Mouse (Mus musculus) urinary bladder, postnatal 25 days (tissue): ENCODE measurements around the gene Cox20.
"Not testable (repeated sequence)": the region's sequence is repeated elsewhere in the genome, so short reads cannot be mapped to it uniquely, and the experiment has no call there.

Experiments used
- DNase-seq: peaks from one replicate; pipeline ENCODE4 v3.0.0; 2022; ENCODE audit warnings: low spot score

Cox20 gene

DNA sequence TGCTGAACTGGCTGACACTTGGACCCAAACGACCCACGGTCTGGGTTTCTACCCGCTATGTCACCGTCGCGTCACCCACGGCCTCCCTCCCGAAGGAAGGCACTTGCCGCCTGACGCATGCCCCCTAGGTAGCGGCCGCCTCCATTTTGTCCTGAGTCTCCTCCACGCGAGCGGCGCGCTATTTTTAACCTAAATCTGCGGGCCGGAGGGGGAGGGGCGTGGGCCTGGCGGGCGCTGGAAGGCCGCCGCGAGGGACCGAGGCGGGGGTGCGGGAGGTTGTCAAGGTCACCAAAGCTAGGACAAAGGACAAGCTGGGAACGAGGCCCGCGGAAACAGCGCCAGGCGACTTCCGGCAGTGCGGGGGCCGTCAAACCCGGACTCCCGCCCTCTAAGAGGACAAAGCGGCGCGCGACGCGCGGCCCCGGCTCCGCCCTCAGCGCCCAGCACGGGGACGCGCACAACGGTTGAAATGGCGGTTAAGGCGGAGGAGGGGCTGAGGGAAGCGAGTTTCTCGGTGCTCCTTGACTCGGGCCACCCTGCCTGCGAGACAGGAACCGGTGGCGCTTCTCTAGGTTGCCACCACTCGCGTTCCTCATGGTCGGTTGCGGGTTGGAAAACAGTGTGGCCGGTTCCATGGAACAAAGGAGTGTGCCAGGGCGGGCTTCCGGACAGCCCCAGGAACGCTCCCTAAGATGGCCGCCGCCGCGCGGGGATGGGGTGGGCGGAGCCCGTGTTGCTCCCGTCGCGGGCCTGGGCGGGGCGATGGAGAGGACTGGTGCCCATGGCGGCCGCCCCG, at the start of gene Cox20:
TSS of gene Cox20 (plus strand) at position 742 of the 796 bp plus-strand sequence.
- DNase-seq: peak; percentile 96

DNA sequence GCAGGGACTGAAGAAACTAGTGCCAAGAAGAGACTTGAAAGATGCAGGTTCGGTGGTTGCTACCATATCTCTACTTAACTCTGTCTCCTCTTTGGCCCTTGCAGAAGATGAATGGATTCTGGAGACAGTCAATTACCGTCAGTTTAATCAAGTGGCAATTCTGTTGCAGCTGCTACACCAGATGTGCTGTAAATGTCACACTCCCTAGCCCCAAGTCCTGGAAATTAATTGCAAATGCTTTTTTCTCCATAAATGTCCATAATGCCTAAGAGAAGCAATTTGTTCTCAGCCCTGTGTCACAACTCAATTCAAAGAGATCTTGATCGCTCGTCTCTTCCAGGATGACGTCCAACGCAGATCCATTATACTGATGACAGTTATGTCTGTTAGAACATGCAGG, 48.3 kb upstream of the Cox20 start:
- DNase-seq: no peak

DNA sequence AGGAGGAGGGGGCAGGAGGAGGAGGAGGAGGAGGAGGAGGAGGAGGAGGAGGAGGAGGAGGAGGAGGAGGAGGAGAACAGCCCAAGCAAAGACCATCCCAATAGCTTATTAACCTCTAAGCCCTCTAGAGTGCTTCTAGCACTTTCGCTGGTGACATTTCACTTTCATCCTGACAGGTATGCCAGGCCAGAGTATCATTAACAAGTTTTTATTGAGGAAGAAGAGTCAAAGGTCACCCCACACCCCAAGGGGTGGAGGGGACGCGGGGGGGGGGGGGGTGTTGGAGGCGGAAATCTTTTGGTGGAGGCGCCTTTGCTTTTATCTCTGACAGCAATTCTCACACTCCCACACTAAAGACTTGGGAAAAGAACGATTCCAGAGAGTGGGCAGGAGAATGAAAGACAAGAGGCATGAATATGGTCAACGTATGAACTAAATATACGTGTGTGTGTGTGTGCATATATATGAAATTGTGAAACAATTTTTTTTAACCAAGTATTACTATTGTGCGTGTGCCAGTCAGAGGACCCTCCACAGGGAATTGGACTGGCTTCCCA, 43.7 kb upstream of the Cox20 start:
- DNase-seq: no peak

DNA sequence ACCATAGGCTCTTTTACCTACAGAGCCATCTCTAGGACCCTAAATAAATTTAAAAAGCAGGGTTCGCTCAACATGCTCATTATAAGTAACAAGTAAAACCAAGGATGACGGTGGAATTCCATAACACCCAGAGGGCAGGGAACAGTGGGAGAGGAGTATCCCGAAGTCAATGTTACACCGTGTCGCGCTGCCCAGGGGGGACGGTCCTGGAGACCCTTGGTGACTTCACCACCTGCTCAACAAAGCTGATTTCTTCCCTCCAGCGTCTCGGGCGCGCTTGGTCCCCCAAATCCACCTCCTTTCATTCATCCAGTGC, 43.2 kb upstream of the Cox20 start:
- DNase-seq: no peak

DNA sequence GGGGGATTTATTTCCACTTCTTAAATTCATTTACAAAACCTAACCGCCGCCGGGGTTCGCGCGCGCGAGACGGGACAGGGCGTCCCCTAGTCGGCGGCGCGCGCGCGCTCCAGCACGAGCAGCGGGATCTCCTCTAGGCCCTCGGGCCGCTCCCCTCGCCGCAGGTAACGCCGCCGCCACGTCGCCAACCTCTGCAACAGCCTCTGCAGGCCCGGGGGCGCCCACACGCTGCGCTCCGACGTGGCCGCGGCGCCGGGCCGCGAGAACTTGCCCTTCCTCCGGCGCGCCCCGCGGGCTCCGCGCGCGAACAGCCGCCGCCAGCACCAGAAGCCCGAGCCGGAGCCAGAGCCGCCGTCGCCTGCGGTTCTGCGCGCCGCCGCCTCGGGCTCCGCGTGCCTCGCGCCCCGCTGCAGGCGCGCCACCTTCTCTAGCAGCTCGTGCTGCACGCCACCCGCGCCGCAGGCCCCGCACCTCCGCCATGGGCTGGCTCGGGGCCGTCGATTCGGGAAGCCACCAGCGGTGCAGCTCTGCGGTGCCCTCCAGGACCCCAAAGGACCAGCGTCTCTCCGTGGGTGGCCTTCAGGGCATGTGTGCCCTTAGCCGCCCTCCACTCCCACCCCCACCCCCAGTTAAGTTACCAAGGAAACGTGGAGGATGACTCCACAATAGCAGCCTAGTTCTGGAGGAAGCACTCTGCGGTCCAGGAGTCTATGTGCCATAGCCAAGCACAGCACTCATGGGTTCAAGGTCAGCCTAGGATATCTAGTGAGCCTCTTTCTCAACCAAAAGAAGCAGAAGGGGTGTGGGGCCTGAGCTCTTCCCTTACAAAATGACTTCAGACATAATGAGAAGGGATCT, 42.6 kb upstream of the Cox20 start:
- DNase-seq: peak; percentile 37

DNA sequence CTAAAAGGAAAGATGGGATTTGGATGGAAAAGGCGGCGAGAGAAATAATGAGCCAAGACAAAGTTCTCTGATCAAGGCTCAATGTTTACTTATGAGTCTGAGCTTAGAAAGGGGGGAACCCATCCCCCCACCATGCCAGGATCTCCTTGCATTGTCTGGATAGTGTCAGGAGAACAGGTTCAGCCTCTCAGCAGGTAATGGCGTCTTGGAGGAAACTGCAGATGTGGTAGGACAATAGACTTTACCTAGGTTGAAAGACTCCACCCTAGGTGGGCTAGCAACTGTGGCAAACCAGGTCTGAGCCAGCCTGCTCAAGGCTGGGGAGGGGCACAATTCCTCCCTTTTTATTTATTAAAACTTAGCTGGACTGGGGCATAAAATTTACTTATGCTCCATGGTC, 35.6 kb upstream of the Cox20 start:
- not testable (repeated sequence) for DNase-seq

DNA sequence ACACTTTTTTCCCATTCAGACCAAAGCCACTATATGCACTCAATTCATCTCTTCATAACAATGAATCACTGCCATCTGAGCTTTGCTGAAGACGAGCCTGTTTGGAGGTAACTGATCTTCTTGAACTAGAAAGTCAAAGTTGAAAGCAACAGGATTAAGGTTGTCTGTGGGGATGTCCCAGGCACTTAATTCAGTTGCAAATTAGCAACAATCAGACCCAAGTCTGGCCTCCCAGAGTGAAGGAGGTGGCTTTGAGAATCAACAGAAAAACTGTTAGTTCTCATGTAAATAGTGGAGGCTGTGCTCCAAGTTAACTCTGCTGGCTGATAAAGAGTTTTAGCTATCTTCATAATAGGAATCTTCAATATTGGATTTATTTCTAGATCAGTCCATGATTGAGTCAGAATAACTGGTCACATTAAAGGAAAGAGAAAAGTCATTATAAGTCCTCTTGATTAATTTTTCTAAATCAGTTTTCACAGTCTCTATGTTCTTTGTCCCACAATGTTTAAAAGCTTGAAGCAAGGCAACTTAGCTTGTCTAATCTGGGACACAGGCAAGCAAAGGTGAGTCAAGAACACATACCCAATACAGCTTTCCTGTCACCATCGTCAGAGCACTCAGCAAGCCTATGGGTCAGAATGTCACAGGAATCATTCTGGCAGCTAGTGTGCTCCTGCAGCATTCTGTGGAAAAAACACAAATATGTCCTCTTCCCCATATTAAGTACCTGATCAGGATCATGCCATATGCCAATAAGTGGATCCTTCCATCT, 34.8 kb upstream of the Cox20 start:
- no peak for DNase-seq

DNA sequence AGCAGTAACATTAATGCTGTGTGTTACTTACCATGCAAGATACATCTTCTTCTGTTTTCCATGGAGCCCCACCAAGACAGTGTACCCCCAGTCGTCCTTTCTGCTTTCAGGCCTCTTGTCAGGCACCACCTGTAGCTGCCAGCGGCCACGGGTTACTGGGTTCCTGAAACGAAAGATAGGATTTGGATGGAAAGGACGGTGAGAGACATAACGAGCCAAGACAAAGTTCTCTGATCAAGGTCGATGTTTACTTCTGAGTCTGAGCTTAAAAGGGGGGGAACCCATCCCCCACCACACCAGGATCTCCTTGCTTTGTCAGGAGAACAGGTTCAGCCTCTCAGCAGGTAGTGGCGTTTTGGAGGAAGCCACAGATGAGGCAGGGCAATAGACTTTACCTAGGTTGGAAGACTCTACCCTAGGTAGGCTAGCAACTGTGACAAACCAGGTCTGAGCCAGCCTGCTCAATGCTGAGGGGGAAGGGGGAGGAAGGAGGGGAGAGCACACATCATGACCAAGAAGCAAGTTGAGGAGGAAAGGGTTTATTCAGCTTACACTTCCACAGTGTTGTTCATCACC, 31.2 kb upstream of the Cox20 start:
- DNase-seq: no peak

DNA sequence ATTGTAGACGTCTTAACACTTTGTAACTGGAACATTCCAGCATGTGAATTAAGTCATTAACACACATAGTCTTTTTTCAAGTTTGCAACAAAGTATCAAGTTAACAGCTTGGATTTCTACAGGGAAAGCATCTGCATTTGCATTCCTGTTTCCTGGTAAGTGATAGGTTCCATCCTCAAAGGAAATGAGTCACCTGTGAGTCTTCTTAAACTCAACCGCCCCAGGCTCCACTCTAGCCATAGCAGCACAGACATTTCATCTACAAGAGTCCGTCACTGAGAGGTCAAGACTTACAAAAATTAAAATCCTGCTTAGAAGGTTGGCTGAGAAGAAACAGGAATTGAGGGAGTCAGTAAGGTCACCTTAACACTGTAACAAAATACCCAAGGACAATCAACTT, 27.2 kb upstream of the Cox20 start:
- no peak for DNase-seq

DNA sequence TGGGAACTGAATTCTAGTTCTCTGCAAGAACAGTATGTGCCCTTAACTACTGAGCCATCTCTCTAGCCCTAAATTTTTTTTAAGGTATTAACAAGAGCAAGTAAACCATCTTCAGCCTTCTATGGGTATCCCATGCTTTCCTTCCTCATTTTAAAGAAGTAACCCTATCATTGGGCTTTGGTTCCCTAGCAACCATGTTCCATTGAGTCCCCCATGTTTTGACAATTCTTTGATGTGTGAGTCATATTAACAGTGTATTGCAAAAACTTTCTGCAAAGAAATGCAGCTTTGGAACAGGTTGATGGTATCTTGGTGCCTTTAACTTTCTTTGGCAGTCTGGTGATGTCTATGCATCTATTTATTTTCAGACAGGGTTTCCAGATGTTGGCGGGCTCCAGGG, 24.9 kb upstream of the Cox20 start:
- no peak for DNase-seq

DNA sequence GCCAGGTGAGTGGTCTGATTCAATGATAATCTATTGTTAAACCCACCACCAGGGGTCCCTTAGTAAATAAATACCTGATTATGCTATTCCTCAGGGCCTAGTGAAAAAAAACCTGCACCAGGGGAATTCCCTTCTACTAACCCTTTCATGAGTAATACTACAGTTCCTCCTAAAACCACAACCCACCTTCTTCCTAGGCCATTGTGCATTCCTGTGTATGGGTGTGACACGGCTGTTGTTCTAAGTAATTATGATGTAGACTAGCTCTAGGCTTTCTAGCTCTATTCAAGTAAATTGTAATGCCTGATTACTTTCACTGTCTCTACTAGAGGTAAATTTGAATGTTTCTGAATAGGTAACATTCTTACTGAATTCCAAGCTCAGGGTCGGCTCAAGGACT, 17.7 kb upstream of the Cox20 start:
- DNase-seq: not testable (repeated sequence)

DNA sequence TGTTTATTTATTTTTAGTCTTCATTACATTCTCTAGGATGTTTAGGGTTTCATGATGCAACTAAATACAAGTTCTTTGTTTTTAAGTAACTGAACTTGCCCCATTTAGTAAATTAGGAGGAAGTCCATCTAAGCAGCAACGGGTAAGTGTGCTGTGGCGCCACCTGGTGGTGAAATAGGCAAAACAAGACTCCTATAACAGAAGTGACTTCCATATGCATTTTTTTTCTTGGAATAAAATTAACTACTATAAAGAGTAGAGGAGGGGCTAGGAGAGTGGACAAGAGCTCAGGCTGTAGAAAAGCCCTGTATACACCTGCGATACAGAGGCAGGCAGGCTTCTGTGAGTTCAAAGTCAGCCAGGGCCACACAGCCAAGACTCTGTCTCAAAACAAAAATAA, 15.5 kb upstream of the Cox20 start:
- peak; percentile 79 for DNase-seq

DNA sequence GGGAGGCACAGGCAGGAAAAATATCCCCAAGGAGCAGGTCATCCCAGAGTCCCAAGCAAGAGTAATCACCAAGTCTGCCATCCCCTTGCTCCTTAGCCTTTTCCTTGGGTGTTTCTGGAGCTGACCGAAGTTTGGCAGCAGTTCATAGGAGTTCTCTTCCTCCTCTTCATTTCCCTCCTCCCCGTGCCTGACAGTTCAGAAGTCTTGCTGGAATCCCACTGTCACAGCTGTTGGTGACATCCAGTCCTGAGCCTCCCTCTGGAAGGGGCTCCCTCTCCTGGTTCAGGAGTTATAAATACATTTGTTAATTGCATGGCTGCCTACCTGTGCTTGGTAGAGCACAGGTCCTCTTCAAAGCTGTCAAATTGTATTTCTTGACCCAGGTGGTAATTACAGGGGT, 9.4 kb upstream of the Cox20 start:
- DNase-seq: no peak

DNA sequence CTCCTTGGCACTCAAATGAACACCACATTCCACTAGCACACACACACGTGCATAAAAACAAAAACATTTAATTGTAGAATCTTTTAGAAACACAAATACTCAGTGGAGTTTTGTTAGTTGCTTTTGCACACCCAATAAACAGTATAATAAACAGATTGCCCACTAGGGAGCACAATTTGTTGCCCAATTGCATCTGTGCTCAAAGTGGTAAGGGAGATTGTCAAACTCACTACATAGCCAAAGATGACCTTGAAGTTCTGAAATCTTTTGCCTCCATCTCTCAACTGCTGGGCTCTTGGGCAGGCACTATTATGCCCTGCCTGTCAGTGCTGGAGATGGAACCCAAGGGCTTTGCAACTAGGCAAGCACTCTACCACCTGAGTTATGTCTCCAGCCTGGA, 8.8 kb upstream of the Cox20 start:
- no peak for DNase-seq

DNA sequence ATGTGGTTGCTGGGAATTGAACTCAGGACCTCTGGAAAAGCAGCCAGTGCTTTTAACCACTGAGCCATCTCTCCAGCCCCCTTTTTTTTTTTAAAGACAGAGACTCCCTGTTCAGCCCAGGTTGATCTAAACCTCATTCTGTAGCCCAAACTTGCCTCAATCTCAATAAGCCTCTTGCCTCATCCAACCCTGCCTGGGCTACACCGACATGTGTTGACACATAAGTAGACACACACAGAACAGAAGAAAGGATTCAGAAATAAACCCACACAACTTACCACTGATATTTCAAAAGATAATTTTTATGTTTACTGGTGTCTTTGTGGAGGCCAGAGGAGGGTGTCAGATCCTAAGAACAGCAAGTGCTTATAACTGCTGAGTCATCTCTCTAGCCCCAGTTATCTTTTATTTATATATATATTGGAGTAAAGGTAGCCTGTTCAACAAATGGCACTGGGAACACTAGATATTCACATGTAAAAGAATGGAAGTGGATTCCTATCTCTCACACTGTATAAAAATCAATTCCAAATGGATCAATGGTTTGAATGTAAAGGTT, 5.8 kb upstream of the Cox20 start:
- DNase-seq: no peak

DNA sequence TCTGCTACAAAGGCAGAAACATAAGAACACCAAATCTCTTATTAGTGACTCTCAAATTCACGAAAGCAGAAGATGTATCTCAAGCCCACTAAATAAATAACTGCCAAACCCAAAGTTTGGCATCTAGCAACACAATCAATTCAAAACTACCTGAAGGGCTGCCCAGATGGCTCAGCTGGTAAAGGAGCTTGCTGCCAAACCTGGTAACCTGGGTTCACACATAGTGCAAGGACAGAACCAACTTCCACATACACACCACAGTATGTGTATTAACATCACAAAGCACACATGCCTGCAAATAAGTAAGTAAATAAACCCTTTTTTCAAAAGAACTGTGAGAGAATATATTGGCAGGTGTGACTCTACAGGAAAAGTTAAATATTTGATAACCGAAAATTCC, 4.7 kb upstream of the Cox20 start:
- no peak for DNase-seq

DNA sequence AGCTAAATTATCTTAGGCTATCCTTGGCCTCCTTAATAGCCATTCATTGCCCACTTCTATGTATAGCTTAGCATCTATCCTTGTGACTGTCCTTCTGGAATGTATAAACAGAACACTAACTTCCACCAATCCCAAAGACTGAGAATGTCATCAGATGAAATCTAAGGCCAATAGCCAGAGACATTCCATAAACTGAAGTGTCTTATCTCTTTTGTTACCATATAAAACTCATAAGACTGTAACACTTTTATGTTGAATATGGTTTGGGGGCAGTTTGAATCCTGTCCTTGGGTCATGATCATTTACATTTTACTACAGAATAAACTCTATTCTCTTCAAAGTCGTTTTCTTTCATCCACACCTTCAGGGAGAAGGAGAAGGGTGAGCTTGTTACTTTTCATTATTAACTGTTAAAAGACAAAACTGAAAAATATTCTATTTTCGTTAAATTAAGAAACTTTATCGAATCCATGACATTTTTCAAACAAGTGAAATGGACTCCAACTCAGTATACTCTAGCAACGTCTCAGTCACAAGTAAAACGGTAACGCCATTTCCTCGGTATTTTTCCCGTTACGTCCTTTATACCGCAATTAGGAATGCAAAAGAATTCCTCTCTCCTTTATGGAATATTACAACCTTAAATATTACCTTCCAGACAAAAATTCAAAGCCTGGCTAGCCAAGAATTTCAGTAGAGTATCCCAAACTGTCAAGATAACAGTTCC, 1.5 kb upstream of the Cox20 start:
- no peak for DNase-seq

DNA sequence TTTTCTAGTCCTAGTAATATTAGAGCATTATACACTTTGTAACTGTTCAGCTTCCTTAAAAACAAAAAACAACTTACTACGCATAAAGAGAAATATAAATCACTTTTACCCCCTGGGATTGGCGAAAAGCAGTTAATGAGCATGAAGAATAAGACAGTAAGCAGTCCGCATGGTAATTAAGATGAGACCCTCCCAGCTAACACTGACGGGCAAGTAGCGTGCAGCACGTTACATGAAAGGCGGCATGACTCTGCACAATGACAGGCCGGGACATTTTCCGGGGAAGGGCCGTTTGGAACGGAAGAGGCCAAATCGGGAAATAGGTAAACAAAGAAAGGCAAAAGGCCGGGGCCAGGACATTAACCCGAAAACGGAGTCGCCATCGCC, 935 bp upstream of the Cox20 start:
- no peak for DNase-seq

DNA sequence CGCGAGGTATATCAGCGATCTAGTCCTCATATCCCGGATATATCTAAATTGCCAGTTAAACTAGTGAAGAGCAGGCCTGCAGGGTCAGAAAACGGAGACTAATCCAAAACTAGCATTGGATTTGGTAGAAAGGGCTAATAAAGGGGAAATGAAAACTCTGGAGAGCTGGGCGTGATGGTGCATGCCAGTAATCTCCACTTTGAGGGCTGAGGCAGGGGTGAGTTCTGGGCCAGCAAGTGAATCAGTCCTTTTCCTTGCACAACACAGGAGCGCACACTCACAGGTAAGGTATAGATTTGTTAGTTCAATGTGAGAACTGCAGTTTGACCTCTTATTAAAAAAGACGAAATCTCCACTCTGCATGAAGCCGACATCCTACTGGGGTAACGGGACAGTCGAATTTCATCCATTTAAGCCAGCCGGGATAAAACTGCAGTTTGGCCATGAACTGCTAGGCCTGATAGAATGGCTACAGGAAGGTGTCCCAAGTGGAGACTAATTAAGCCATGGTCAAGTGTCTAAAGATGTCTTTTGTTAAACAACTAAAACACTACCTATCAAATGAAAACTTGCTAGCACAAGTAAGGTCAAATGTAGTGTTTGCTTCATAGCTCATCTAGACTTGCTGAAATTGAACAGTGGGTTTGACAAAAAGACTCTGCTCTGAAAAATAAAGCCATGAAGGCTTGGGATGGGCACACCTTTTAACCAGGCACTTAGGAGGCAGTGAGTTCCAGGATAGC, 536 bp downstream of the Cox20 start:
- DNase-seq: peak; percentile 23

DNA sequence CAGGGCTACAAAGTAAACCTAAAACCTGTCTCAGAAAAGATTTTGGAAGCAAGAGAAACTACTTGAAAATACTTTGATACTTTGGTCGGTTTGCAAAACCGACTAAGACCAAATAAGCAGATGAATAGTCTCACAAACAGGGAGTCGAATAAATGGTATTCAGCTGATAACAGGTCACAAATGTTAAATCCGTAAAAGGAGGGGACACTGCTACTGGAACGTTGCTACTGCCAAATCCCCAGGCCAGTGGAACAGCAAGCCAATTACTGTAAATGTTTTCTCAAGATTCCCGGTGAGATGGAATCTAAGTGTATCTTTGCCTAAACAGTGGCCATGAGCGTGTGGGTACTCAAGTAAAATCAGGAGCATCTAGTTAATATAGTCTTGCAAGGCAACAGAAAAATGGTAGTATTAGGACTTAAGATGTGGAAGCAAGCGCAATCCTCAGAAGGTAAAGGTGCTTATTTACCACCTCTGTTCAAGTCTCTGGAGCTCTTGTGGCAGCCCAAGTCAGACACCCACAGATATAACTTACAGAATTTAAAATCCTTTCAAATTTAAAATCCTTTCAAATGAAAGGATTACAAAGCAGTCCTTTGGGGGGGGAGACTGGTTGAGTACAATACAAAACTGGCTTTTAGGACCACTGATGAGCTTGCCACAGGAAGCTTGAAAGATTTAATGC, 1.2 kb downstream of the Cox20 start:
- DNase-seq: no peak
